Comparison of ENCODE assay signal across 33 mouse cellular contexts in genomic region chr9:44141951-44142350, GRCm38 (mm10). TPM values are rescaled to one million over a fixed set of nuclear protein-coding genes. Genes with fewer than 3 reads are reported as not detected.
"Had no signal": no experiment of that assay in that cellular context is flagged by ENCODE, and none has a peak within 500 bp of the region (broad histone marks: within the 10 kb centered on the region; RNA-seq: fewer than 3 reads in every experiment).

No protein-coding gene starts in this region.

- H3K4me3 ChIP-seq: heart, embryonic 10.5 days; heart, embryonic 12.5 days; hindbrain, embryonic 13.5 days; hindbrain, embryonic 15.5 days; kidney, embryonic 15.5 days; limb, embryonic 13.5 days; limb, embryonic 15.5 days; liver, embryonic 12.5 days had no signal

- H3K9ac ChIP-seq: heart, embryonic 12.5 days; hindbrain, embryonic 13.5 days; hindbrain, embryonic 15.5 days; kidney, embryonic 15.5 days; limb, embryonic 13.5 days; limb, embryonic 15.5 days; liver, embryonic 12.5 days had no signal

- H3K4me1 ChIP-seq: hindbrain, embryonic 15.5 days; limb, embryonic 13.5 days; limb, embryonic 15.5 days had no signal

- H3K27ac ChIP-seq: heart, embryonic 10.5 days; hindbrain, embryonic 13.5 days; hindbrain, embryonic 15.5 days; hindbrain, postnatal 0 days; kidney, embryonic 15.5 days; kidney, postnatal 0 days; limb, embryonic 13.5 days; limb, embryonic 15.5 days; liver, embryonic 12.5 days had no signal

- H3K27me3 ChIP-seq: heart, embryonic 12.5 days; kidney, embryonic 15.5 days; limb, embryonic 15.5 days had no signal

- DNase-seq: gastrocnemius, postnatal 14 days; gastrocnemius, postnatal 36 days; heart, adult 18-20 months; heart, postnatal 14 days; heart, postnatal 36 days; kidney, adult 11 months; kidney, adult 2 months; kidney, adult 9 months; kidney, postnatal 14 days; kidney, postnatal 36 days; layer of hippocampus, postnatal 36 days; left cerebral cortex, postnatal 4 days had no signal

- H3K4me2 ChIP-seq: heart, embryonic 12.5 days; hindbrain, embryonic 13.5 days; hindbrain, embryonic 15.5 days; kidney, embryonic 15.5 days; limb, embryonic 13.5 days; limb, embryonic 15.5 days; liver, embryonic 12.5 days had no signal

- ATAC-seq: hindbrain, postnatal 0 days; intestine, embryonic 16.5 days; liver, embryonic 12.5 days had no signal

- H3K9me3 ChIP-seq: heart, embryonic 10.5 days; heart, embryonic 12.5 days; hindbrain, embryonic 13.5 days; hindbrain, embryonic 15.5 days; kidney, embryonic 15.5 days; limb, embryonic 13.5 days; limb, embryonic 15.5 days; liver, embryonic 12.5 days had no signal

RNA-seq across cellular contexts. Expression of gene Gm49380, which starts 28.7 kb away (rescaled TPM):
- total RNA-seq: hematopoietic stem cell, adult 5-6 weeks; hindbrain, postnatal 0 days; left cerebral cortex, postnatal 10 days had no signal
- polyA plus RNA-seq: hindbrain, embryonic 15.5 days; hindbrain, postnatal 0 days; kidney, adult 2 months; kidney, postnatal 0 days; large intestine, adult 2 months; limb, embryonic 11.5 days; liver, adult 2 months; liver, embryonic 12.5 days had no signal

RNA-seq across cellular contexts. Expression of gene C1qtnf5, which starts 34.9 kb away (rescaled TPM):
- total RNA-seq: hematopoietic stem cell, adult 5-6 weeks had no signal

RNA-seq across cellular contexts. Expression of gene Mfrp, which starts 40.4 kb away (rescaled TPM):
- total RNA-seq: gastrocnemius, adult 18-20 months; gastrocnemius, adult 8-10 months; gastrocnemius, postnatal 36 days; heart, adult 18-20 months; heart, adult 8-10 months; heart, postnatal 14 days; heart, postnatal 36 days; hematopoietic stem cell, adult 5-6 weeks; left cerebral cortex, postnatal 4 days; liver, adult 2 months had no signal
- polyA plus RNA-seq: heart, embryonic 12.5 days; heart, embryonic 14.5 days; heart, embryonic 16.5 days; kidney, embryonic 15.5 days; large intestine, adult 2 months; liver, adult 2 months; liver, embryonic 12.5 days had no signal
